Mouse (Mus musculus): ENCODE measurements around the gene Nrsn2. TPM values are rescaled to one million over a fixed set of nuclear protein-coding genes. Genes with fewer than 3 reads are reported as not detected.

The Nrsn2 gene
- polyA plus RNA-seq, 1 experiment from 2014 or later: 4.2 TPM

GRCm38 (mm10) chr2:152372661-152373060 lies 3.8 kb downstream of the Nrsn2 start:
- Histone ChIP-seq H3K27me3 (ENCODE audit: control insufficient read depth, insufficient read depth, low read length) (no peaks in the 10 kb centered on the region), H3K4me2 (ENCODE audit: low read depth, low read length) (no peak overlapping the region), H3K4me3 (ENCODE audit: low read depth, low read length) (no peak overlapping the region), H3K4me1 (ENCODE audit: control insufficient read depth, insufficient read depth, low read length) (peaks cover 6% of the 10 kb centered on the region), H3K27ac (replicated peaks; ENCODE audit: low read depth, low read length) (no peak overlapping the region), H3K9ac (replicated peaks; ENCODE audit: low read length) (no peak overlapping the region), H3K36me3 (replicated peaks; ENCODE audit: control insufficient read depth, insufficient read depth, low read depth, low read length) (no peaks in the 10 kb centered on the region), H3K9me3 (replicated peaks; ENCODE audit: control insufficient read depth, low read length) (no peaks in the 10 kb centered on the region)
- ATAC-seq (replicated peaks; ENCODE audit: insufficient number of reproducible peaks, low FRiP score, low TSS enrichment, low read depth) (no peak), DNase-seq (ENCODE audit: low spot score) (no peak)
- WGBS: 58% methylated on average over 4 of the region's 4 CpGs

DNA sequence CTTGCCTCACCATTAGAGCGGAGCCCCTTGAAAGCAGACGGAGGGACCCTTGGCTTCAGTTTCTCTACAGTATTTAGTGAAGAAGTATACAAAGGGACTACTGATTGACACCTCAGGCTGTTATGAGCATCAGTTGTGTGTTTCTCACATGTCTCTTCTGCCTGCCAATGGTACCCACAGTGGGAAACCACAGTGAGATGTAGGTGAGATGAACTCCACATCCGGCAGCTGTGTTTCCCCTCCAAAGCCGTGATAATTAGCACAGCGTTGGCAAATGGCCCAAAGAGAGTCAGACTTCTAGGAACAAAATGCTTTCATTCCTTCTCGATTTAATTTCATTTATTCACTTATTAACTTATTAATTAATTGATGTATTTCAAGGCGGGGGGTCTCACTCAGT lies 4.3 kb downstream of the Nrsn2 start:
- H3K9me3 ChIP-seq (replicated peaks; ENCODE audit: control insufficient read depth, low read length): no peaks in the 10 kb centered on the region

GRCm38 (mm10) chr2:152368532-152369140 lies 7.8 kb downstream of the Nrsn2 start:
- Histone ChIP-seq H3K4me1 (ENCODE audit: control insufficient read depth, insufficient read depth, low read length) (no peaks in the 10 kb centered on the region), H3K4me3 (ENCODE audit: low read depth, low read length) (no peak overlapping the region), H3K36me3 (replicated peaks; ENCODE audit: control insufficient read depth, insufficient read depth, low read depth, low read length) (no peaks in the 10 kb centered on the region), H3K4me2 (ENCODE audit: low read depth, low read length) (no peak overlapping the region), H3K9me3 (replicated peaks; ENCODE audit: control insufficient read depth, low read length) (no peaks in the 10 kb centered on the region), H3K9ac (replicated peaks; ENCODE audit: low read length) (no peak overlapping the region), H3K27ac (replicated peaks; ENCODE audit: low read depth, low read length) (no peak overlapping the region), H3K27me3 (ENCODE audit: control insufficient read depth, insufficient read depth, low read length) (no peaks in the 10 kb centered on the region)
- 30% methylated on average over 14 of the region's 14 CpGs for WGBS
- DNase-seq (ENCODE audit: low spot score): peak; percentile 76
- 0 out of 2 replicates have a peak, but pooled peaks have one; percentile 14 for ATAC-seq (replicated peaks; ENCODE audit: insufficient number of reproducible peaks, low FRiP score, low TSS enrichment, low read depth)

More for the DNA sequence above, 4.3 kb downstream of the Nrsn2 start:
- Histone ChIP-seq H3K9ac (replicated peaks; ENCODE audit: low read length) (no peak overlapping the region), H3K4me3 (ENCODE audit: low read depth, low read length) (no peak overlapping the region), H3K27me3 (ENCODE audit: control insufficient read depth, insufficient read depth, low read length) (no peaks in the 10 kb centered on the region), H3K4me2 (ENCODE audit: low read depth, low read length) (no peak overlapping the region), H3K27ac (replicated peaks; ENCODE audit: low read depth, low read length) (no peak overlapping the region), H3K4me1 (ENCODE audit: control insufficient read depth, insufficient read depth, low read length) (peaks cover 6% of the 10 kb centered on the region), H3K36me3 (replicated peaks; ENCODE audit: control insufficient read depth, insufficient read depth, low read depth, low read length) (no peaks in the 10 kb centered on the region)
- DNase-seq (ENCODE audit: low spot score): no peak
- WGBS: 87% methylated on average over 7 of the region's 7 CpGs
- no peak for ATAC-seq (replicated peaks; ENCODE audit: insufficient number of reproducible peaks, low FRiP score, low TSS enrichment, low read depth)

- no peaks in the 10 kb centered on the region for H3K4me1 ChIP-seq (ENCODE audit: control insufficient read depth, insufficient read depth, low read length)
- H3K27ac ChIP-seq (replicated peaks; ENCODE audit: low read depth, low read length): no peak overlapping the region
- DNase-seq (ENCODE audit: low spot score) (no peak), ATAC-seq (replicated peaks; ENCODE audit: insufficient number of reproducible peaks, low FRiP score, low TSS enrichment, low read depth) (no peak)
- H3K9ac ChIP-seq (replicated peaks; ENCODE audit: low read length): no peak overlapping the region
- 90% methylated on average over 5 of the region's 5 CpGs for WGBS
- no peaks in the 10 kb centered on the region for H3K36me3 ChIP-seq (replicated peaks; ENCODE audit: control insufficient read depth, insufficient read depth, low read depth, low read length)
- H3K27me3 ChIP-seq (ENCODE audit: control insufficient read depth, insufficient read depth, low read length): no peaks in the 10 kb centered on the region
- no peak overlapping the region for H3K4me2 ChIP-seq (ENCODE audit: low read depth, low read length)
- no peak overlapping the region for H3K4me3 ChIP-seq (ENCODE audit: low read depth, low read length)
- H3K9me3 ChIP-seq (replicated peaks; ENCODE audit: control insufficient read depth, low read length): no peaks in the 10 kb centered on the region
These were observed 8.5 kb downstream of the Nrsn2 start for GRCm38 (mm10) chr2:152367917-152368316.

DNA sequence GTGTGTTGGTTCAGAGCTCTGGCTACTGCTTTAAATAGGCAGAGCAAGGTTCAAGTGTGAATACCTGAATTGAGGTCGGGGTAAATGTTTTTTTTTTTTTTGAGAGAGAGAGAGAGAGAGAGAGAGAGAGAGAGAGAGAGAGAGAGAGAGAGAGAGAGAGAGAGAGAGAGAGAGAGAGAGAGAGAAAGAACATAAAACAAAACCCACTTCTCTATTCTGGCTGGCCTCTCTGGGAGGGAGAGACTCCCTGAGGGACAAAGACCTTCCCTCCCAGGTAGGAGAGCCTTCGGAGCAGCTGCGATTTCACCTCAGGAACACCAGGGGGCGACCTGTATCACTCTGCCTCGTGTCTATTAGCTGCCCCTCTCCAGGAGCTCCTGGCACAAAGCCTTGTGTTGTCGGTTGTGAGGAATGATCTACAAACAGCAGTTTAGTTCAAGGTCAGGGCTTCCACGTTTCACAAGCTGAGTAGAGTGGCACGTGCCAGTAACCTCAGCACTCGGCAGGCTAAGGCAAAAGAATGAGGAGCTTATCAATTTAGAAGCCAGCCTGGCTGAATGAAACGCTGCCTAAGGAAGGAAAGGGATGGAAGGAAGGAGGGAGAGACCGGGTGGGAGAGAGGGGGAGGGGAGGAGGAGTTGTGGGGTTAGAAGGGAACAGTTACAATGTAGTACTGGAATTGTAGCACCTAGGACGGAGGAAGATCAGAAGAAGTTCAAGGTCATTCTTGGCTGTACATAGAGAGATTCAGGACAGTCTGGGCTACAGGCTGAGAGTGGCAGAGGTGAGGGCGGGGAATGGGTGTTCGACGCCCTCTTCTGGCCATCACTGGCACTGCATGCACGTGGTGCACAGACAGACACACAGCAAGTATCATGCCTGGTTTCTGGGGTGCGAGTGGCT lies 12.9 kb downstream of the Nrsn2 start:
- 10% methylated on average over 17 of the region's 17 CpGs for WGBS

DNA sequence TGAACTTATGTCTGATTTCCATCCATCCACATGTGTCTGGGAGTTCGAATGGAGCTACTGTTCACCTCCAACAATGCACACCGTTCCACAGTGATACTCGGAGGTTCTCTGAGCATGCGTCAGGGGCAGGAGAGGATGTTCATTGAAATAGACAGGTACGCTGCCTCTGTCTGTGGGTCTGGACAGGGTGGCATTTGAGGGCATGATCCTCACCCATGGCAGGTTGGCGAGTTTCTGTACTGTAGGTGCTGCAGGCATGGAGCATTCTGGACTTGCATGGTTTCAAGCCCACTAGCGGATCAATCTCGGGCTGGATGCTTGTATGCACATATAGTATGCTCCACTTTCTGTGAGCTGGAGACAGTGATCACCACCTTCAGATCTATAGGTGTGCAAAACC lies 15.2 kb downstream of the Nrsn2 start:
- 91% methylated on average over 8 of the region's 8 CpGs for WGBS
- no peak overlapping the region for H3K27ac ChIP-seq (replicated peaks; ENCODE audit: low read depth, low read length)
- no peak overlapping the region for H3K9ac ChIP-seq (replicated peaks; ENCODE audit: low read length)
- ATAC-seq (replicated peaks; ENCODE audit: insufficient number of reproducible peaks, low FRiP score, low TSS enrichment, low read depth) (no peak), DNase-seq (ENCODE audit: low spot score) (no peak)
- no peaks in the 10 kb centered on the region for H3K36me3 ChIP-seq (replicated peaks; ENCODE audit: control insufficient read depth, insufficient read depth, low read depth, low read length)
- H3K4me1 ChIP-seq (ENCODE audit: control insufficient read depth, insufficient read depth, low read length): no peaks in the 10 kb centered on the region
- H3K4me2 ChIP-seq (ENCODE audit: low read depth, low read length): no peak overlapping the region
- H3K27me3 ChIP-seq (ENCODE audit: control insufficient read depth, insufficient read depth, low read length): no peaks in the 10 kb centered on the region
- H3K4me3 ChIP-seq (ENCODE audit: low read depth, low read length): no peak overlapping the region
- H3K9me3 ChIP-seq (replicated peaks; ENCODE audit: control insufficient read depth, low read length): no peaks in the 10 kb centered on the region

More for the DNA sequence above, 12.9 kb downstream of the Nrsn2 start:
- peak; percentile 74 for ATAC-seq (replicated peaks; ENCODE audit: insufficient number of reproducible peaks, low FRiP score, low TSS enrichment, low read depth)
- H3K9ac ChIP-seq (replicated peaks; ENCODE audit: low read length): no peak overlapping the region; the same call in 1 of the 2 replicates
- H3K27me3 ChIP-seq (ENCODE audit: control insufficient read depth, insufficient read depth, low read length): no peaks in the 10 kb centered on the region
- no peaks in the 10 kb centered on the region for H3K36me3 ChIP-seq (replicated peaks; ENCODE audit: control insufficient read depth, insufficient read depth, low read depth, low read length)
- H3K9me3 ChIP-seq (replicated peaks; ENCODE audit: control insufficient read depth, low read length): no peaks in the 10 kb centered on the region
- H3K4me1 ChIP-seq (ENCODE audit: control insufficient read depth, insufficient read depth, low read length): no peaks in the 10 kb centered on the region
- no peak overlapping the region for H3K4me2 ChIP-seq (ENCODE audit: low read depth, low read length)
- peak; percentile 91 for DNase-seq (ENCODE audit: low spot score)
- no peak overlapping the region for H3K27ac ChIP-seq (replicated peaks; ENCODE audit: low read depth, low read length)
- no peak overlapping the region for H3K4me3 ChIP-seq (ENCODE audit: low read depth, low read length)

- Histone ChIP-seq H3K9me3 (replicated peaks; ENCODE audit: control insufficient read depth, low read length) (no peaks in the 10 kb centered on the region), H3K4me1 (ENCODE audit: control insufficient read depth, insufficient read depth, low read length) (no peaks in the 10 kb centered on the region), H3K4me2 (ENCODE audit: low read depth, low read length) (no peak overlapping the region), H3K27ac (replicated peaks; ENCODE audit: low read depth, low read length) (no peak overlapping the region), H3K4me3 (ENCODE audit: low read depth, low read length) (no peak overlapping the region), H3K27me3 (ENCODE audit: control insufficient read depth, insufficient read depth, low read length) (no peaks in the 10 kb centered on the region), H3K9ac (replicated peaks; ENCODE audit: low read length) (no peak overlapping the region), H3K36me3 (replicated peaks; ENCODE audit: control insufficient read depth, insufficient read depth, low read depth, low read length) (no peaks in the 10 kb centered on the region)
- DNase-seq (ENCODE audit: low spot score) (no peak), ATAC-seq (replicated peaks; ENCODE audit: insufficient number of reproducible peaks, low FRiP score, low TSS enrichment, low read depth) (no peak)
- 51% methylated on average over 7 of the region's 7 CpGs for WGBS
These were observed 16.1 kb downstream of the Nrsn2 start for GRCm38 (mm10) chr2:152360271-152360775.

DNA sequence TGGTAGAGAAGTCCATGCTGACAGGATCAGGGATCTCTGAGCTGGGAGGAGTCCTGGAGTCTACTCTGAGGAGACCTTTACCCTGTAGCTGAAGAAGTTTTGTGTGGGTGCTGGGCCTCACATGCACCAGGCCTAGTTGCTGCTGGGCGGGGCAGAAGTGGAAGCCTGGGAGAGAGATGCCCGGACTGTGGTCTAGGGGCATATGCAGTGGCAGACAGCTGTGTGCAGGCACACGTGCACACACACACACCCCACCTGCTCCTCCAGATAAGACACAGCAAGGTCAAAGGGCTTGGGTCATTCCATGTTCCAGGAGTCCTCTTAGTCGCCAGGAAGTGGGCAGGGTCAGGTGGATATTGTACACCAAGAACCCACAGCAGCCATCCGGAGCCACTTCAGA lies 16.8 kb downstream of the Nrsn2 start:
- no peaks in the 10 kb centered on the region; the same call in 1 of the 2 replicates for H3K9me3 ChIP-seq (replicated peaks; ENCODE audit: control insufficient read depth, low read length)
- no peak overlapping the region for H3K9ac ChIP-seq (replicated peaks; ENCODE audit: low read length)
- 72% methylated on average over 5 of the region's 5 CpGs for WGBS
- no peak overlapping the region for H3K4me3 ChIP-seq (ENCODE audit: low read depth, low read length)
- DNase-seq (ENCODE audit: low spot score) (no peak), ATAC-seq (replicated peaks; ENCODE audit: insufficient number of reproducible peaks, low FRiP score, low TSS enrichment, low read depth) (no peak)
- no peaks in the 10 kb centered on the region for H3K4me1 ChIP-seq (ENCODE audit: control insufficient read depth, insufficient read depth, low read length)
- no peaks in the 10 kb centered on the region for H3K27me3 ChIP-seq (ENCODE audit: control insufficient read depth, insufficient read depth, low read length)
- no peak overlapping the region for H3K27ac ChIP-seq (replicated peaks; ENCODE audit: low read depth, low read length)
- no peaks in the 10 kb centered on the region for H3K36me3 ChIP-seq (replicated peaks; ENCODE audit: control insufficient read depth, insufficient read depth, low read depth, low read length)
- no peak overlapping the region for H3K4me2 ChIP-seq (ENCODE audit: low read depth, low read length)

All from embryonic facial prominence, embryonic 11.5 days (tissue).